Mouse (Mus musculus) C2C12 (cell line): ENCODE results near the gene Insyn1.

Source experiments
- CEBPB ChIP-seq: IDR thresholded peaks from one replicate; pipeline ENCODE4 v1.6.1; 2011; ENCODE audit warnings: low read depth, mild to moderate bottlenecking, control low read depth, moderate library complexity
- CTCF ChIP-seq: IDR thresholded peaks from one replicate; pipeline ENCODE4 v1.5.1; 2011; ENCODE audit not compliant: control insufficient read depth, insufficient read depth, insufficient read length
- FOSL1 ChIP-seq: IDR thresholded peaks from one replicate; pipeline ENCODE4 v1.8.0; 2011; ENCODE audit warnings: mild to moderate bottlenecking, low read length; ENCODE audit not compliant: poor library complexity, insufficient read depth, severe bottlenecking
- MAX ChIP-seq: IDR thresholded peaks from one replicate; pipeline ENCODE4 v1.6.1; 2011; ENCODE audit warnings: mild to moderate bottlenecking, control low read depth
- MYOD1 ChIP-seq: IDR thresholded peaks from one replicate; pipeline ENCODE4 v1.6.1; 2011; ENCODE audit warnings: low read depth; ENCODE audit not compliant: control insufficient read depth, insufficient read length
- MYOG ChIP-seq: IDR thresholded peaks from one replicate; pipeline ENCODE4 v1.6.1; 2011; ENCODE audit not compliant: control insufficient read depth, insufficient read length; ENCODE audit errors: extremely low read depth
- USF1 ChIP-seq: IDR thresholded peaks from one replicate; pipeline ENCODE4 v1.6.1; 2011; ENCODE audit warnings: low read depth, mild to moderate bottlenecking, control low read depth, moderate library complexity

DNA sequence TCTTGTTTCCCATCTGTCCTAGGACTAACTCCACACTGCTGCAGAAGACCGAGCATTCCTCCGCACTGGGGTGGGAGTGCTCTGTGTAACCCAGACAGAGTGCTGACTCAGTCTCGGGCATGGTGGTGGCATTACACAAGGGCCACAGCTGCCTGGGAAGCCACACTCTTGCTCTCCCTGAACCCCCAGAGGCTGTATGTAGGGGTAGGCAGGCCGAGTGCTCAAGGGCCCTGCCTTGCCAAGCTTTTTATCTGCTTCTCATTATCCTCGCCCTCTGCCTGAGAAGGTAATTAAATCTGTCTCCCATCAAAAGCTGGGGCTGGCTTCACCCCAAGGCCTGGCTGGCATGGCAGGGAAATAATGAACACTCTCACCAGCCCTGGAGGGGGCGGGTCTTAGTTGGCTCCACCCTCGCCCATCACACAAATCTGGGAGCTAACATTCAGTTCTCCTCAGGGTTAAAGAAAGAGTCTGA, 30.9 kb upstream of the Insyn1 start:
- TF ChIP-seq CTCF (no peak), CEBPB (peak; percentile 32), MAX (no peak), MYOG (no peak), MYOD1 (peak; percentile 40), USF1 (no peak), FOSL1 (no peak)
